Mouse (Mus musculus): ENCODE data around the gene Stox2. TPM values are rescaled to one million over a fixed set of nuclear protein-coding genes. Genes with fewer than 3 reads are reported as not detected.
A peak's percentile ranks its signal among the peaks of the same experiment; 100 is the strongest.

Stox2 gene
- polyA plus RNA-seq, 1 experiment from 2014 or later, result 41.2 TPM

DNA sequence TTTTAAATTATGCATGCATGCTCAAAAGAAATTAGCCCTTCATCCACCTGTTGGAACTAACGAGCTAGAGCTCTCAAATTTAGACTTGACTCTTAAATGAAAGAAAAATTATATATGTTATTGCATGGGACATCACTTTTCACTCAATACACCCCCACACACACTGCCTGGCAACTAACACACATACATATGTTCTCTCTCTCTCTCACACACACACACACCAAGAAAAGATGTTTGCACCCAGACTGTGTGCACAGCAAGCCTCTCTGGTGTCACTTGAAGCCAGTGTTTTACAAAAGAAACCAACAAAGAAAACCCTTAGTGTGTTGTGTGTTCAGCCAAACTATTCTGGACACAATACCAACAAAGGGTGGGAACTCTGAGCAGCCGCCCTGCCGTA is 75.1 kb downstream of the Stox2 start:
- peak; percentile 56 for ATAC-seq (ENCODE audit: low FRiP score)
- Histone ChIP-seq H3K4me2 (replicated peaks) (no peak overlapping the region), H3K9ac (no peak overlapping the region), H3K27me3 (no peaks in the 10 kb centered on the region), H3K27ac (no peak overlapping the region), H3K4me1 (0 out of 2 replicates have a peak, but pooled peaks cover 6% of the 10 kb centered on the region), H3K4me3 (no peak overlapping the region), H3K9me3 (replicated peaks) (no peaks in the 10 kb centered on the region), H3K36me3 (no peaks in the 10 kb centered on the region)
- 50% methylated on average over 3 of the region's 3 CpGs for WGBS

GRCm38 (mm10) chr8:47370421-47371080 is 75.6 kb downstream of the Stox2 start:
- Histone ChIP-seq H3K27me3 (no peaks in the 10 kb centered on the region), H3K4me3 (no peak overlapping the region), H3K9me3 (replicated peaks) (no peaks in the 10 kb centered on the region), H3K9ac (no peak overlapping the region), H3K27ac (no peak overlapping the region), H3K4me1 (0 out of 2 replicates have a peak, but pooled peaks cover 6% of the 10 kb centered on the region), H3K36me3 (no peaks in the 10 kb centered on the region), H3K4me2 (replicated peaks) (no peak overlapping the region)
- WGBS, result 30% methylated on average over 15 of the region's 15 CpGs
- peak; percentile 59 for ATAC-seq (ENCODE audit: low FRiP score)

DNA sequence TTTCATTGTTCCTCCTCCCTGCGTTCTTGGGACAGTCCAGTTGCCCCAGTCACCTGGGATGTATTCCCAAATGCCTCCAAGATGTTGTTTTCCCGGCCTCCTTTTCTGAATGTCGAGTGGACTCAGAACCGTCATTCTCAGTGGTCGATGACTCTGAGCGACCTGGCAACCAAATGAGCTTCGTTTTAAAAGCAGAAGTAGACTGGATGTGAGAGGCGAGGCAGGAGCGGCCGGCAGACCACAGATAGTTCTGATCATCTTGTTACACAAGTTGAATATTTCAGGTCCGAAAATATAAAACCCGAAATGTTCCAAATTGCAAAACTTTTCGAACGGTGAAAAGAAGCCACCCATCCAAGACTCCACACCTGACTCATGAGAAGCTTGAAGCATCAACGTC is 76.2 kb downstream of the Stox2 start:
- H3K9ac ChIP-seq, result no peak overlapping the region
- no peak for ATAC-seq (ENCODE audit: low FRiP score)
- no peak overlapping the region for H3K4me2 ChIP-seq (replicated peaks)
- H3K9me3 ChIP-seq (replicated peaks), result no peaks in the 10 kb centered on the region
- WGBS, result 92% methylated on average over 15 of the region's 15 CpGs
- H3K4me1 ChIP-seq, result 0 out of 2 replicates have a peak, but pooled peaks cover 6% of the 10 kb centered on the region
- H3K4me3 ChIP-seq, result no peak overlapping the region
- H3K27ac ChIP-seq, result no peak overlapping the region
- H3K27me3 ChIP-seq, result no peaks in the 10 kb centered on the region
- H3K36me3 ChIP-seq, result no peaks in the 10 kb centered on the region

GRCm38 (mm10) chr8:47369044-47369769 is 77.0 kb downstream of the Stox2 start:
- no peaks in the 10 kb centered on the region for H3K9me3 ChIP-seq (replicated peaks)
- 82% methylated on average over 16 of the region's 16 CpGs for WGBS
- no peak for ATAC-seq (ENCODE audit: low FRiP score)
- no peak overlapping the region for H3K4me2 ChIP-seq (replicated peaks)
- H3K4me1 ChIP-seq, result 0 out of 2 replicates have a peak, but pooled peaks cover 6% of the 10 kb centered on the region
- H3K27me3 ChIP-seq, result no peaks in the 10 kb centered on the region
- no peak overlapping the region for H3K27ac ChIP-seq
- no peak overlapping the region for H3K4me3 ChIP-seq
- H3K9ac ChIP-seq, result no peak overlapping the region
- H3K36me3 ChIP-seq, result no peaks in the 10 kb centered on the region

DNA sequence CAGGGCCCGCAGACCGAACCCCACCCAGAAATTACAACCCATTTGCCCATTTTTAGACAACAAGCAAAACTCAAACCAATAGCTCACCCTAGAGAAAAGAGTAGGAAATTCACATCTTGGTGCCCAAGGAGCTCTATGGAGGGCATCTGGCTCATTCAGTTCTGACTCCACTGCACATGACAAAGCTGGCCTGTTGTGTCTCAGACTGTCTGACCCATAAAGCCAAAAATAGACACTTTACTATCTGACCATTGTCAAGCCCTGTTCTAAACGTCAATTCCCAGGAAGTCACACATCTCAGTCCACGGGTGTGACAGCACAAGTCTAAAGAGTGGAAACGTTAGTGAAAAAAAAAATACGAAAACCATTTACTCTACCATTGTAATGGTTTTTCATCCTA is 79.1 kb downstream of the Stox2 start:
- H3K4me2 ChIP-seq (replicated peaks), result no peak overlapping the region
- H3K9me3 ChIP-seq (replicated peaks), result no peaks in the 10 kb centered on the region
- 84% methylated on average over 6 of the region's 6 CpGs for WGBS
- H3K36me3 ChIP-seq, result no peaks in the 10 kb centered on the region
- no peak for ATAC-seq (ENCODE audit: low FRiP score)
- no peak overlapping the region for H3K4me3 ChIP-seq
- no peak overlapping the region for H3K9ac ChIP-seq
- H3K4me1 ChIP-seq, result 0 out of 2 replicates have a peak, but pooled peaks cover 6% of the 10 kb centered on the region
- H3K27me3 ChIP-seq, result no peaks in the 10 kb centered on the region
- H3K27ac ChIP-seq, result no peak overlapping the region

GRCm38 (mm10) chr8:47363271-47363670 is 82.9 kb downstream of the Stox2 start:
- Histone ChIP-seq H3K4me3 (no peak overlapping the region), H3K9me3 (replicated peaks) (no peaks in the 10 kb centered on the region), H3K9ac (no peak overlapping the region), H3K36me3 (no peaks in the 10 kb centered on the region), H3K27ac (no peak overlapping the region), H3K4me2 (replicated peaks) (no peak overlapping the region), H3K27me3 (no peaks in the 10 kb centered on the region), H3K4me1 (no peaks in the 10 kb centered on the region)
- ATAC-seq (ENCODE audit: low FRiP score), result no peak
- WGBS, result 58% methylated on average over 8 of the region's 8 CpGs

DNA sequence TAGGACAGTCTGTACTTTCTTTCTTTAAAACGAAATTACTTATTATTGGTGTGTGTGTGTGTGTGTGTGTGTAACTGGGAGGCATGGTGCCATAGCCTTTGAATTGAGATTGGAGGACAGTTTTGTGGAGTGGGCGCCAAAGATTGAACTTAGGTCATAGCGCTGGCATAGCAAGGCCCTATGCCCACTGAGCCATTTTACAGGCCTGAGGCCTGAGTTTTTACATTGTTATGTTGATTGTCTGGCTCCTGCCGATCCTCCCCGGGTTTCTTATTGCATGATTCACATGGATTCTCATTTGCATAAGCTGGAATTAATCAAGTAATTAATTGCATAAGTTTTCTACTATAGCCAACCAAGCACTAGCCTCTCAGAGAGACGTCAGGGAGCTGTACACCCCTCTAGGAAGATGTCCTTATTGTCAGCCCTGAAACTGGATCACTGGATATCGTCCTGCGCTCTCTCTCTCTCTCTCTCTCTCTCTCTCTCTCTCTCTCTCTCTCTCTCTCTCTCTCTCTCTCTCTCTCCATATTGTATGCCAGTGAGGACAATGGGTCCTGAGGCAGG is 90.7 kb downstream of the Stox2 start:
- no peaks in the 10 kb centered on the region for H3K36me3 ChIP-seq
- no peak for ATAC-seq (ENCODE audit: low FRiP score)
- no peak overlapping the region for H3K9ac ChIP-seq
- 0 out of 2 replicates have a peak, but pooled peaks cover 3% of the 10 kb centered on the region for H3K27me3 ChIP-seq
- H3K4me3 ChIP-seq, result no peak overlapping the region
- WGBS, result 69% methylated on average over 8 of the region's 8 CpGs
- H3K9me3 ChIP-seq (replicated peaks), result no peaks in the 10 kb centered on the region
- no peaks in the 10 kb centered on the region for H3K4me1 ChIP-seq
- no peak overlapping the region for H3K27ac ChIP-seq
- no peak overlapping the region for H3K4me2 ChIP-seq (replicated peaks)

DNA sequence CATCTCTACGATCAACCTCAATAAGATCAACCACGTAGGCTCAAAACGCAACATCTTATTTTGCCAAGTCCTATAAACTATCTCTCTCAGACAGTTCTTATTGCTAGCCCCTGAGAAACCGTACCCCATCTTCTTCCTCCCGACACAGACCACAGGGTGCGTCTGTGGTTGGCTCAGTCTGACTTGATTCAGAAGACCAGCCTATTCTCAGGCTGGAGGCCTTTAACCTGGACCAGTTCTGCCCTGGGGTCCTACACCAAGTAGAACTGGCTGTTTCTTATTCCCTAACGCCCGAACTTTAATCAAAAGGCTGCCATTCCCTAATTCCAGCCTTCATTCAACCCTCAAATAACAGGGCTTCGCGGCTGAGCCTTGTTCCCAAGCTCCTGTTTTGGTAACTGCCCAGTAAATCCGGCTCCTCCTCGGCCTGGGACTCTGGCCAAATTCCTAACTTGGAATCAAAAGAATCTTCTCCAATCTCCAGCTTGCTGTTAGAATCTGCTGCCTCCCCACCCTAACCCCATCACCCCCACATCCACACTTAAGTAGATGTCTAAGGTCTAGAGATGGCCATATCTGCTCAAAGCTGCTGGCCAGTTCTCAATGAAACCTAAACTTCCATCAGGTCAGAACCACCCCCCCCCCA is 91.5 kb downstream of the Stox2 start:
- Histone ChIP-seq H3K4me3 (no peak overlapping the region), H3K36me3 (no peaks in the 10 kb centered on the region), H3K4me2 (replicated peaks) (no peak overlapping the region), H3K27ac (no peak overlapping the region), H3K27me3 (peaks cover 7% of the 10 kb centered on the region; the same call in 1 of the 2 replicates), H3K4me1 (no peaks in the 10 kb centered on the region), H3K9me3 (replicated peaks) (no peaks in the 10 kb centered on the region), H3K9ac (no peak overlapping the region)
- WGBS, result 81% methylated on average over 12 of the region's 12 CpGs
- ATAC-seq (ENCODE audit: low FRiP score), result no peak

DNA sequence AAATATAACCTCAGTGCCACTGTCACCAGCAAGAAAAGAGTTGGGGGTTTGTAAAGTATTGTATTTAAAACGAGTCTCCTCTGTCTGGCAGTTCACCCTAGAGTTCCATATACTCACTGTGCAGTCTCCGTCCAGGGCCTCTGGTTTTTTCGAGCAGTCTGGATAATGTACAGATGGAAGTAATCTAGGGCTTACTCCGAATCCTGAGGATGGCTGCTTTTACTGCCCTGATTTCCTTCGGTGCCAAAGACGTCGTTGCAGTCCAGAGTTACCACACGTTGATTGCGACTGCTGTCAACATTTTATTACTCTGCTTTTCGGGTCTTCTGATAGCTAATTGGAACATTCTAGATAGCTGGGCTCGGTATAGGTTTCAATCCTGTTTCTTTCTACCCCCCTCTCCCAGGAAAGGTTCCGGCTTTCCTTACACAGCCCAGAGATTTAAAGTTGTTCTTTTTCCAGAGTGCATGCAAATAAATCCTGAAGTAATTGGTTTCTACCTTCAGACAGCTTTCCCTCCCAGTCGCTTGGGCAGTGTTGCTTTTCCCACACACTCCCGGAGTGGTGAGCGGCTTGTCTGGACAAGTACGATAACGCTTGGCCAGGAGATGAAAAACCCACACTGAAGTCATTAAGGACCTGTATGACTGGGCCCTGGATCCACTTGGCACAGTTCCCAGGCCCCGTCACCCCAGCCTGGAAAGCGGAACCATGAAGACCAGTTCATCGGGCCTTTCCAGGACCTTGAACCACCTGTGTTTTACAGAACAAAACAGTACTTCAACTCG is 94.1 kb downstream of the Stox2 start:
- H3K4me1 ChIP-seq, result peaks cover 9% of the 10 kb centered on the region
- H3K4me2 ChIP-seq (replicated peaks), result no peak overlapping the region
- no peaks in the 10 kb centered on the region for H3K36me3 ChIP-seq
- no peak overlapping the region for H3K9ac ChIP-seq
- 68% methylated on average over 21 of the region's 21 CpGs for WGBS
- ATAC-seq (ENCODE audit: low FRiP score), result no peak
- H3K27ac ChIP-seq, result no peak overlapping the region
- H3K27me3 ChIP-seq, result peaks cover 21% of the 10 kb centered on the region
- H3K4me3 ChIP-seq, result no peak overlapping the region
- no peaks in the 10 kb centered on the region for H3K9me3 ChIP-seq (replicated peaks)

GRCm38 (mm10) chr8:47349082-47349481 is 97.1 kb downstream of the Stox2 start:
- no peak overlapping the region for H3K4me2 ChIP-seq (replicated peaks)
- peaks cover 21% of the 10 kb centered on the region for H3K4me1 ChIP-seq
- no peaks in the 10 kb centered on the region for H3K9me3 ChIP-seq (replicated peaks)
- H3K27me3 ChIP-seq, result peaks cover 27% of the 10 kb centered on the region
- H3K9ac ChIP-seq, result no peak overlapping the region
- WGBS, result 59% methylated on average over 8 of the region's 8 CpGs
- H3K27ac ChIP-seq, result no peak overlapping the region
- H3K36me3 ChIP-seq, result no peaks in the 10 kb centered on the region
- no peak for ATAC-seq (ENCODE audit: low FRiP score)
- H3K4me3 ChIP-seq, result no peak overlapping the region

DNA sequence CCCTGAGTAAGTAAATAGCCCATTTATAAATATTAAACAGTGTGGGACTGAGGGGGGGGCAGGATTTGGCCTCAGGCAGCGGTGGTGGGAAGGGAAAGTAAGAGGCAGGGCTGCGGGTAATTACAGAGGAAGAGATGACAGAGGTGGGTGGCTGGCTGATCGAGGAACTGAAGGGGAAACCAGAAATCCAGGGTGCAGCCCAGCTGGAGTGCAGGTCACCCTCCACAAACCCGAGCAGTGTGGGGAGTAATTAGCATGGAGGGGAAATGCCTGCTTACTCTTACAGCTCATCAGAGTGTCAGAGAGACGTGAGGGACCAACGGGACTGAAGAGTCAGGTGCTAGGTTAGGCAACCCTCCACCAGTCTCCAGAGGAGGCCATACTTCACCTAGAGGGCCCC is 98.4 kb downstream of the Stox2 start:
- 29% methylated on average over 6 of the region's 6 CpGs for WGBS
- no peak for ATAC-seq (ENCODE audit: low FRiP score)
- Histone ChIP-seq H3K4me3 (no peak overlapping the region), H3K27ac (no peak overlapping the region), H3K36me3 (no peaks in the 10 kb centered on the region), H3K4me1 (peaks cover 21% of the 10 kb centered on the region), H3K4me2 (replicated peaks) (no peak overlapping the region), H3K9ac (no peak overlapping the region), H3K27me3 (peaks cover 33% of the 10 kb centered on the region), H3K9me3 (replicated peaks) (no peaks in the 10 kb centered on the region)

- 75% methylated on average over 9 of the region's 9 CpGs for WGBS
- Histone ChIP-seq H3K4me3 (no peak overlapping the region), H3K27ac (0 out of 2 replicates have a peak overlapping the region, but pooled peaks have one; percentile 40), H3K36me3 (no peaks in the 10 kb centered on the region), H3K9ac (no peak overlapping the region), H3K4me1 (peaks cover 21% of the 10 kb centered on the region), H3K27me3 (peaks cover 47% of the 10 kb centered on the region), H3K9me3 (replicated peaks) (no peaks in the 10 kb centered on the region), H3K4me2 (replicated peaks) (peak overlapping the region; percentile 34; the same call in 1 of the 2 replicates)
- ATAC-seq (ENCODE audit: low FRiP score), result peak; percentile 39; the same call in 1 of the 2 replicates
Measured at GRCm38 (mm10) chr8:47345772-47346103, 100.4 kb downstream of the Stox2 start.

Data from hindbrain, embryonic 12.5 days (tissue).